Mouse (Mus musculus): ENCODE measurements around the gene Pank4.

DNA sequence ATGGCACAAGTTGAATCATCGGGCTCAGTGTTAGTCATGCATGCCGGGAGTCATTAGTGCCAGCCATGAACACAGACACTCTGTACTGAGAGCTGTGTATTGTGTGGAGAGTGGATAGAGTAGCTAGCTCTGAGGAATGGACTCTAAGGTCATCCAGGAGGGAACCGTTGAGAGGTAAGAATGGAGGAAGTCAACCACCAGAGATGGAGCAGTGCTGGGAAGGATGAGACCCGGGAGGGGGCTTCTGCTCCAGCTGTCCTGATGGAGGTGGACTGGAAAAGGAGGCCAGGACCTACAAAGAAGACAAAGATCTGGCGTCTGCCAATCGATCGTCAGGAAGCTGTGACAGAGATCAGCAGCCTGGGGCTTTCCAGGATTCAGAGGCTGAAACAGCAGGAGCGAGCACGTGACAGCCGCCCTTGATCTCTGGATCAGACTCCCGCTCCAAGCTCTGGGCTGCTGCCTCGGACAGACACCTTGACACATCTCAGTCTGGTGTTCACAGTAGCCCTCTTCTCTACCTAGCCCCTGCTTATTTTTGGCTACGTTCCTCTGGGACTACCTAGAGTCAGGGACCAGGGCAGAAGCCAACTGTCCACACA lies 30.5 kb upstream of the Pank4 start:
- no peak for TF ChIP-seq CTCF (IDR thresholded peaks at IDR 0.05; ENCODE audit: low read depth)
- TF ChIP-seq EP300 (IDR thresholded peaks at IDR 0.05; ENCODE audit: low read depth) = no peak
